Mouse (Mus musculus) Patski (cell line): ENCODE results near the gene Adgrf5. TPM values are rescaled to one million over a fixed set of nuclear protein-coding genes. Genes with fewer than 3 reads are reported as not detected.

Experiments used
- ATAC-seq: fragments of 100-300 bp; one replicate; pipeline ENCODE4 v1.8.0; 2021
- CTCF ChIA-PET: fragments of 350-600 bp; sonication (Branson Sonifier 250); formaldehyde crosslinking; loops from one replicate; lab custom pipeline; 2022; ENCODE audit warnings: inconsistent platforms; lab: Charles Lee
- POLR2A ChIA-PET: fragments of 350-600 bp; sonication (Branson Sonifier 250); formaldehyde crosslinking; loops from one replicate; lab custom pipeline; 2022; ENCODE audit warnings: antibody characterized with exemption, inconsistent platforms; lab: Charles Lee
- DNase-seq: peaks from one replicate; pipeline ENCODE4 v3.0.0-alpha.2; 2011; ENCODE audit warnings: low read depth, low spot score
- H3K27me3 ChIP-seq: fragments of 371-371 bp; one replicate; pipeline ENCODE4 v1.5.1; 2021
- CTCF ChIP-seq: fragments of 100-300 bp; IDR thresholded peaks from one replicate; pipeline ENCODE4 v1.5.1; 2021
- in situ Hi-C: fragments of 300-500 bp; cut with MboI; formaldehyde crosslinking; loops from 3 replicates; pipeline ENCODE4 v1.11.1; 2018; ENCODE audit warnings: low pct_unique_long_range_greater_than_20kb, mixed read lengths
- polyA plus RNA-seq: library from polyadenylated mRNA; unstranded; gene quantifications from one replicate; pipeline ENCODE4 v1.2.3, GENCODE M21; 2021

Gene Adgrf5
- polyA plus RNA-seq, 1 experiment from 2014 or later, result 0.96 TPM

- H3K27me3 ChIP-seq, result no peaks in the 10 kb centered on the region
- POLR2A ChIA-PET, result no interaction called here
- DNase-seq (no peak), ATAC-seq (no peak)
- CTCF ChIA-PET, result interaction anchor here (1.4 to 1.7 kb wide), 3 partner anchors 11 to 16 kb away, joined by 3 to 4 read pairs (median 3); no protein-coding TSS in a partner anchor
- no peak for TF ChIP-seq CTCF
- in situ Hi-C loops, result no loop called here
Measured at GRCm38 (mm10) chr17:43374020-43374419, 13.8 kb downstream of the Adgrf5 start.

GRCm38 (mm10) chr17:43376527-43376926 is 16.3 kb downstream of the Adgrf5 start:
- ChIA-PET POLR2A (no interaction called here), CTCF (interaction anchor here (1.2 kb wide), 1 partner anchor 13 kb away, joined by 5 read pairs; no protein-coding TSS in a partner anchor)
- no peak for DNase-seq
- ATAC-seq, result no peak
- H3K27me3 ChIP-seq, result no peaks in the 10 kb centered on the region
- TF ChIP-seq CTCF, result no peak
- in situ Hi-C loops, result no loop called here

GRCm38 (mm10) chr17:43378703-43379102 is 18.5 kb downstream of the Adgrf5 start:
- no peaks in the 10 kb centered on the region for H3K27me3 ChIP-seq
- POLR2A ChIA-PET, result no interaction called here
- in situ Hi-C loops, result no loop called here
- CTCF ChIA-PET, result interaction anchor here (1.2 kb wide), 1 partner anchor 16 kb away, joined by 3 read pairs; no protein-coding TSS in a partner anchor
- TF ChIP-seq CTCF, result no peak
- ATAC-seq (no peak), DNase-seq (no peak)

- ChIA-PET CTCF (interaction anchor here (0.6 to 1.7 kb wide), 2 partner anchors 12 to 74 kb away, joined by 3 read pairs; no protein-coding TSS in a partner anchor), POLR2A (no interaction called here)
- in situ Hi-C loops, result no loop called here
- DNase-seq, result peak; percentile 38
- no peak for TF ChIP-seq CTCF
- no peaks in the 10 kb centered on the region for H3K27me3 ChIP-seq
- ATAC-seq, result no peak
Measured at GRCm38 (mm10) chr17:43386331-43386730, 26.1 kb downstream of the Adgrf5 start.

- ATAC-seq, result no peak
- CTCF ChIA-PET, result interaction anchor here (1.7 kb wide), 1 partner anchor 73 kb away, joined by 3 read pairs; no protein-coding TSS in a partner anchor
Measured at GRCm38 (mm10) chr17:43387171-43387570, 26.9 kb downstream of the Adgrf5 start.

GRCm38 (mm10) chr17:43389256-43389655 is 29.0 kb downstream of the Adgrf5 start:
- in situ Hi-C loops, result no loop called here
- ChIA-PET CTCF (interaction anchor here (1.6 to 2.3 kb wide), 2 partner anchors 13 to 15 kb away, joined by 3 to 5 read pairs; no protein-coding TSS in a partner anchor), POLR2A (no interaction called here)
- no peak for ATAC-seq
- DNase-seq, result no peak
- no peak for TF ChIP-seq CTCF
- no peaks in the 10 kb centered on the region for H3K27me3 ChIP-seq

More at GRCm38 (mm10) chr17:43387171-43387570, 26.9 kb downstream of the Adgrf5 start:
- no peak for TF ChIP-seq CTCF
- H3K27me3 ChIP-seq, result no peaks in the 10 kb centered on the region
- no peak for DNase-seq
- POLR2A ChIA-PET, result no interaction called here
- in situ Hi-C loops, result no loop called here

- TF ChIP-seq CTCF, result no peak
- in situ Hi-C loops, result no loop called here
- H3K27me3 ChIP-seq, result no peaks in the 10 kb centered on the region
- no peak for DNase-seq
- no peak for ATAC-seq
- CTCF ChIA-PET, result no interaction called here
- POLR2A ChIA-PET, result no interaction called here
Measured at GRCm38 (mm10) chr17:43392191-43392590, 31.9 kb downstream of the Adgrf5 start.

- no peak for ATAC-seq
- in situ Hi-C loops, result no loop called here
Measured at GRCm38 (mm10) chr17:43393669-43394068, 33.4 kb downstream of the Adgrf5 start.

GRCm38 (mm10) chr17:43395400-43396258 is 35.4 kb downstream of the Adgrf5 start:
- CTCF ChIA-PET, result interaction anchor here (1.1 kb wide), 1 partner anchor 31 kb away, joined by 3 read pairs; no protein-coding TSS in a partner anchor
- in situ Hi-C loops, result no loop called here
- H3K27me3 ChIP-seq, result no peaks in the 10 kb centered on the region
- no peak for ATAC-seq
- POLR2A ChIA-PET, result no interaction called here
- DNase-seq, result no peak
- no peak for TF ChIP-seq CTCF

More at GRCm38 (mm10) chr17:43393669-43394068, 33.4 kb downstream of the Adgrf5 start:
- CTCF ChIA-PET, result no interaction called here
- DNase-seq, result no peak
- TF ChIP-seq CTCF, result no peak
- POLR2A ChIA-PET, result no interaction called here
- H3K27me3 ChIP-seq, result no peaks in the 10 kb centered on the region

- POLR2A ChIA-PET, result no interaction called here
- TF ChIP-seq CTCF, result no peak
- in situ Hi-C loops, result no loop called here
- no peaks in the 10 kb centered on the region for H3K27me3 ChIP-seq
- CTCF ChIA-PET, result no interaction called here
- DNase-seq, result no peak
- ATAC-seq, result no peak
Measured at GRCm38 (mm10) chr17:43398612-43399011, 38.4 kb downstream of the Adgrf5 start.

GRCm38 (mm10) chr17:43399151-43399550 is 38.9 kb downstream of the Adgrf5 start:
- in situ Hi-C loops, result no loop called here
- ChIA-PET CTCF (no interaction called here), POLR2A (no interaction called here)
- TF ChIP-seq CTCF, result no peak
- ATAC-seq, result no peak
- no peak for DNase-seq
- no peaks in the 10 kb centered on the region for H3K27me3 ChIP-seq
